ENCODE assay signal across 8 mouse cellular contexts in genomic region chr7:35054977-35055618, GRCm38 (mm10). TPM values are rescaled to one million over a fixed set of nuclear protein-coding genes. Genes with fewer than 3 reads are reported as not detected.
DNase-seq lines count a peak whose midpoint lies in the region; ATAC-seq and TF ChIP-seq lines count a peak whose summit lies in the region.

No protein-coding gene starts in this region.

- H3K27me3 ChIP-seq in megakaryocyte, embryonic 14.5 days (replicated peaks): no peaks in the 10 kb centered on the region
- H3K27me3 ChIP-seq in forebrain, embryonic 11.5 days (ENCODE audit: control insufficient read depth, insufficient read depth, low read length): no peaks in the 10 kb centered on the region
- H3K27me3 ChIP-seq in limb, embryonic 14.5 days (ENCODE audit: control insufficient read depth, insufficient read depth, low read length): no peaks in the 10 kb centered on the region
- no peaks in the 10 kb centered on the region for H3K27me3 ChIP-seq in small intestine, adult 2 months (ENCODE audit: control insufficient read depth, insufficient read depth, low read length)

- H3K4me3 ChIP-seq in megakaryocyte, embryonic 14.5 days (replicated peaks): peak overlapping the region; percentile 94
- H3K4me3 ChIP-seq in forebrain, embryonic 11.5 days (ENCODE audit: low read depth, low read length): peak overlapping the region; percentile 95
- H3K4me3 ChIP-seq in limb, embryonic 14.5 days (replicated peaks; ENCODE audit: low read length): peak overlapping the region; percentile 93
- peak overlapping the region; percentile 94 for H3K4me3 ChIP-seq in small intestine, adult 2 months (ENCODE audit: low read depth, low read length)

- no peak for TF ChIP-seq CTCF in small intestine, adult 2 months (IDR thresholded peaks at IDR 0.05; ENCODE audit: extremely low read depth, insufficient read length, insufficient replicate concordance, low read depth, low read length)

- H3K36me3 ChIP-seq in megakaryocyte, embryonic 14.5 days (replicated peaks; ENCODE audit: low read length): peaks cover 29% of the 10 kb centered on the region
- H3K36me3 ChIP-seq in forebrain, embryonic 11.5 days (ENCODE audit: control insufficient read depth, insufficient read depth, low read length): no peaks in the 10 kb centered on the region; the same call in 1 of the 2 replicates
- H3K36me3 ChIP-seq in limb, embryonic 14.5 days (ENCODE audit: control insufficient read depth, insufficient read depth, low read length): peaks cover 7% of the 10 kb centered on the region
- H3K36me3 ChIP-seq in small intestine, adult 2 months (ENCODE audit: control insufficient read depth, insufficient read depth, low read length): peaks cover 6% of the 10 kb centered on the region

- DNase-seq in forebrain, embryonic 11.5 days (ENCODE audit: low spot score): no peak
- DNase-seq in limb, embryonic 14.5 days (ENCODE audit: low spot score): no peak
- DNase-seq in left cerebral cortex, postnatal 10 days (ENCODE audit: extremely low spot score in 1 of 2, low spot score in 2 of 2): no peak
- no peak for DNase-seq in layer of hippocampus, adult 18-20 months (ENCODE audit: low spot score in 2 of 2)
- no peak for DNase-seq in gastrocnemius, adult 8-10 months (ENCODE audit: low spot score in 2 of 2)

- H3K9me3 ChIP-seq in megakaryocyte, embryonic 14.5 days: peaks cover 8% of the 10 kb centered on the region
- no peaks in the 10 kb centered on the region for H3K9me3 ChIP-seq in forebrain, embryonic 11.5 days (ENCODE audit: control insufficient read depth, low read length)
- no peaks in the 10 kb centered on the region for H3K9me3 ChIP-seq in limb, embryonic 14.5 days (ENCODE audit: control insufficient read depth, low read length)

- no peak for ATAC-seq in megakaryocyte, adult 5-6 weeks (ENCODE audit: poor library complexity, severe bottlenecking)
- ATAC-seq in forebrain, embryonic 11.5 days (replicated peaks; ENCODE audit: low FRiP score): no peak
- ATAC-seq in limb, embryonic 14.5 days (ENCODE audit: low FRiP score, low read depth): no peak

- peak overlapping the region; percentile 77 for H3K4me2 ChIP-seq in forebrain, embryonic 11.5 days (ENCODE audit: low read depth, low read length, severe bottlenecking)
- peak overlapping the region; percentile 63 for H3K4me2 ChIP-seq in limb, embryonic 14.5 days (replicated peaks; ENCODE audit: low read depth, low read length, severe bottlenecking)

- intact Hi-C loops in left cerebral cortex, postnatal 10 days (cut with DNase I): loop anchor here (10.0 kb wide), 1 partner anchor 60 kb away; the partner anchor contains the start of gene Cebpa

- no peak for TF ChIP-seq POLR2A in limb, embryonic 14.5 days (IDR thresholded peaks at IDR 0.05; ENCODE audit: borderline replicate concordance, extremely low read depth, insufficient read depth, insufficient read length)
- no peak for TF ChIP-seq POLR2A in small intestine, adult 2 months (IDR thresholded peaks at IDR 0.05; ENCODE audit: low read depth, low read length)

- peak overlapping the region; percentile 96 for H3K9ac ChIP-seq in forebrain, embryonic 11.5 days (ENCODE audit: low read length)
- H3K9ac ChIP-seq in limb, embryonic 14.5 days (ENCODE audit: low read depth, low read length, severe bottlenecking): peak overlapping the region; percentile 91

- 71% methylated on average over 2 of the region's 2 CpGs for WGBS in forebrain, embryonic 11.5 days
- 54% methylated on average over 2 of the region's 2 CpGs for WGBS in limb, embryonic 14.5 days
- WGBS in small intestine, adult 2 months: 37% methylated on average over 2 of the region's 2 CpGs

- H3K27ac ChIP-seq in forebrain, embryonic 11.5 days (ENCODE audit: low read depth, low read length): no peak overlapping the region
- no peak overlapping the region for H3K27ac ChIP-seq in limb, embryonic 14.5 days (replicated peaks; ENCODE audit: low read depth, low read length)
- peak overlapping the region; percentile 86 for H3K27ac ChIP-seq in small intestine, adult 2 months (ENCODE audit: insufficient read depth, low read depth, low read length)

- peaks cover 59% of the 10 kb centered on the region for H3K4me1 ChIP-seq in megakaryocyte, embryonic 14.5 days
- H3K4me1 ChIP-seq in forebrain, embryonic 11.5 days (replicated peaks; ENCODE audit: control insufficient read depth, insufficient read depth, low read length): peaks cover 7% of the 10 kb centered on the region; the same call in 1 of the 2 replicates
- peaks cover 10% of the 10 kb centered on the region for H3K4me1 ChIP-seq in limb, embryonic 14.5 days (ENCODE audit: control insufficient read depth, insufficient read depth, low read length)
- peaks cover 3% of the 10 kb centered on the region; the same call in 1 of the 2 replicates for H3K4me1 ChIP-seq in small intestine, adult 2 months (ENCODE audit: control insufficient read depth, insufficient read depth, insufficient read length, low read length)

RNA-seq across cellular contexts. Expression of gene Cebpg, which starts 1.3 kb away (rescaled TPM):
- 1.7 and 12.8 TPM in 2 replicates for polyA plus RNA-seq in megakaryocyte, embryonic 14.5 days (2012; ENCODE audit: insufficient read depth, low replicate concordance)
- 29.8 and 33.5 TPM in 2 replicates for total RNA-seq in megakaryocyte, adult 5-6 weeks (2015)
- 60.1 and 86.5 TPM in 2 replicates for total RNA-seq in megakaryocyte, adult 5-6 weeks (2017)
- 47.5 and 53.9 TPM in 2 replicates for polyA plus RNA-seq in forebrain, embryonic 11.5 days (2014; fragmentation: Nextera tagmentation; extraction: Ambion mirVana)
- 18.1 and 27.6 TPM in 2 replicates for polyA plus RNA-seq in limb, embryonic 14.5 days (2012; rRNA removed)
- 39.3 and 41.6 TPM in 2 replicates for polyA plus RNA-seq in limb, embryonic 14.5 days (2014; fragmentation: Nextera tagmentation; extraction: Ambion mirVana)
- 4.3 and 8.0 TPM in 2 replicates for polyA plus RNA-seq in small intestine, adult 2 months (2012; rRNA removed)
- 10 to 100 TPM; 24.2 to 25.2 TPM for total RNA-seq in left cerebral cortex, postnatal 10 days (2021)
- 10 to 100 TPM; 36.2 to 36.5 TPM for total RNA-seq in layer of hippocampus, adult 18-20 months (2021)
- 10 to 100 TPM; 33.0 to 39.8 (median 36.6) TPM for total RNA-seq in gastrocnemius, adult 8-10 months (2022)
